ENCODE assay signal across 15 mouse cellular contexts in genomic region chr12:34334455-34335084, GRCm38 (mm10).
DNase-seq lines count a peak whose midpoint lies in the region; ATAC-seq and TF ChIP-seq lines count a peak whose summit lies in the region.
"Had no signal": no experiment of that assay in that cellular context is flagged by ENCODE, and none has a peak within 500 bp of the region (broad histone marks: within the 10 kb centered on the region; RNA-seq: fewer than 3 reads in every experiment).

No protein-coding gene starts in this region.

- TF ChIP-seq CTCF in forebrain, postnatal 0 days (IDR thresholded peaks at IDR 0.05; ENCODE audit: low read depth), result peak; percentile 59
- peak; percentile 59 for TF ChIP-seq CTCF in layer of hippocampus, adult 2 months (conservative IDR thresholded peaks at IDR 0.05)
- TF ChIP-seq CTCF in CH12.LX (conservative IDR thresholded peaks at IDR 0.05 in 1 of 2, IDR thresholded peaks at IDR 0.05 in 1 of 2; ENCODE audit: low read depth in 2 of 2, low read length in 2 of 2), result peak in 1 of 2 experiments; percentile 5; a peak in 1 of 4 replicates
- peak; percentile 30; the same call in 1 of the 2 replicates for TF ChIP-seq CTCF in cortical plate, adult 2 months (IDR thresholded peaks at IDR 0.05; ENCODE audit: extremely low read depth, insufficient read depth, low read length)

- H3K27ac ChIP-seq in forebrain, postnatal 0 days (ENCODE audit: low read depth, low read length), result no peak overlapping the region
- H3K27ac ChIP-seq in forebrain, embryonic 15.5 days (replicated peaks), result no peak overlapping the region
- H3K27ac ChIP-seq in layer of hippocampus, adult 2 months, result no peak overlapping the region
- no peak overlapping the region for H3K27ac ChIP-seq in CH12.LX (ENCODE audit: insufficient read depth, low read depth)
- no peak overlapping the region for H3K27ac ChIP-seq in cortical plate, adult 2 months (ENCODE audit: insufficient read depth, low read length)
- H3K27ac ChIP-seq: embryonic facial prominence, embryonic 15.5 days had no signal

- no peak overlapping the region for H3K9ac ChIP-seq in forebrain, postnatal 0 days
- H3K9ac ChIP-seq in forebrain, embryonic 15.5 days (replicated peaks), result no peak overlapping the region; the same call in 1 of the 2 replicates
- H3K9ac ChIP-seq in CH12.LX (ENCODE audit: insufficient read depth, low read depth), result no peak overlapping the region
- H3K9ac ChIP-seq: embryonic facial prominence, embryonic 15.5 days had no signal

- H3K79me2 ChIP-seq in CH12.LX (replicated peaks; ENCODE audit: control insufficient read depth, extremely low read depth, insufficient read depth, poor library complexity, severe bottlenecking), result no peaks in the 10 kb centered on the region

- no peak for TF ChIP-seq EP300 in CH12.LX (IDR thresholded peaks at IDR 0.05; ENCODE audit: low read length)

- no peak overlapping the region for H3K4me2 ChIP-seq in forebrain, postnatal 0 days (ENCODE audit: low read depth)
- no peak overlapping the region for H3K4me2 ChIP-seq in forebrain, embryonic 15.5 days (replicated peaks)
- H3K4me2 ChIP-seq in CH12.LX (ENCODE audit: insufficient read depth, low read depth, poor library complexity, severe bottlenecking), result no peak overlapping the region
- H3K4me2 ChIP-seq: embryonic facial prominence, embryonic 15.5 days; liver, embryonic 11.5 days had no signal

- no peaks in the 10 kb centered on the region for H3K27me3 ChIP-seq in forebrain, postnatal 0 days (ENCODE audit: insufficient read depth, low read length)
- H3K27me3 ChIP-seq in forebrain, embryonic 15.5 days, result no peaks in the 10 kb centered on the region
- H3K27me3 ChIP-seq in CH12.LX (replicated peaks), result no peaks in the 10 kb centered on the region
- H3K27me3 ChIP-seq: embryonic facial prominence, embryonic 15.5 days; megakaryocyte, embryonic 14.5 days had no signal

- no peak for TF ChIP-seq POLR2A in CH12.LX (IDR thresholded peaks at IDR 0.05; ENCODE audit: low read depth, low read length)
- no peak for TF ChIP-seq POLR2A in cortical plate, adult 2 months (IDR thresholded peaks at IDR 0.05; ENCODE audit: extremely low read depth, insufficient read depth, low read length)

- in situ Hi-C loops in CH12.LX (cut with MboI; ENCODE audit: low pct_ligation_motif_present, low pct_unique_long_range_greater_than_20kb, low sequenced_read_pairs), result no loop called here

- dilution Hi-C loops in CH12.LX (cut with MboI; ENCODE audit: extremely low pct_ligation_motif_present, extremely low pct_unique_long_range_greater_than_20kb, low sequenced_read_pairs), result no loop called here

- DNase-seq in forebrain, postnatal 0 days, result peak; percentile 41
- DNase-seq in layer of hippocampus, adult 2 months (ENCODE audit: low spot score in 2 of 2), result no peak
- no peak for DNase-seq in layer of hippocampus, adult 9-11 months
- no peak for DNase-seq in CH12.LX (ENCODE audit: extremely low read depth)
- no peak for DNase-seq in gastrocnemius, postnatal 4 days (ENCODE audit: low spot score in 2 of 2)
- no peak for DNase-seq in cerebellum, adult 11-12 months
- DNase-seq: cerebellum, postnatal 25 days; kidney, adult 18-20 months; kidney, postnatal 25 days; left cerebral cortex, postnatal 4 days had no signal

- WGBS in forebrain, postnatal 0 days, result 78% methylated on average over 4 of the region's 4 CpGs
- WGBS in forebrain, embryonic 15.5 days, result 80% methylated on average over 4 of the region's 4 CpGs

- H3K4me3 ChIP-seq in forebrain, postnatal 0 days (ENCODE audit: low read depth, low read length), result no peak overlapping the region
- H3K4me3 ChIP-seq in forebrain, embryonic 15.5 days, result no peak overlapping the region
- no peak overlapping the region for H3K4me3 ChIP-seq in layer of hippocampus, adult 2 months
- no peak overlapping the region for H3K4me3 ChIP-seq in CH12.LX (replicated peaks in 1 of 3; ENCODE audit: low read depth in 2 of 3, low read length in 2 of 3, poor library complexity in 1 of 3)
- no peak overlapping the region for H3K4me3 ChIP-seq in cortical plate, adult 2 months (ENCODE audit: insufficient read depth, low read length)
- H3K4me3 ChIP-seq: embryonic facial prominence, embryonic 15.5 days; megakaryocyte, embryonic 14.5 days had no signal

- peak; percentile 91 for ATAC-seq in forebrain, postnatal 0 days
- no peak for ATAC-seq in forebrain, embryonic 15.5 days (replicated peaks)

- TF ChIP-seq RAD21 in CH12.LX (IDR thresholded peaks at IDR 0.05; ENCODE audit: low read depth, low read length), result peak; percentile 12

- H3K4me1 ChIP-seq in forebrain, postnatal 0 days (ENCODE audit: insufficient read depth), result no peaks in the 10 kb centered on the region
- H3K4me1 ChIP-seq in forebrain, embryonic 15.5 days, result no peaks in the 10 kb centered on the region
- H3K4me1 ChIP-seq in CH12.LX (ENCODE audit: control insufficient read depth in 1 of 2, insufficient read depth in 2 of 2), result peaks cover 2 to 8% of the 10 kb centered on the region in 2 experiments; a peak in 1 of 4 replicates
- H3K4me1 ChIP-seq in cortical plate, adult 2 months (ENCODE audit: control insufficient read depth, insufficient read depth, low read length), result no peaks in the 10 kb centered on the region
- H3K4me1 ChIP-seq: embryonic facial prominence, embryonic 15.5 days had no signal

- no peaks in the 10 kb centered on the region for H3K36me3 ChIP-seq in forebrain, postnatal 0 days (ENCODE audit: insufficient read depth)
- no peaks in the 10 kb centered on the region for H3K36me3 ChIP-seq in forebrain, embryonic 15.5 days
- no peaks in the 10 kb centered on the region for H3K36me3 ChIP-seq in CH12.LX (replicated peaks in 1 of 2; ENCODE audit: control insufficient read depth in 1 of 2, insufficient read depth in 1 of 2, low read length in 1 of 2)
- H3K36me3 ChIP-seq: embryonic facial prominence, embryonic 15.5 days had no signal

- no peaks in the 10 kb centered on the region for H3K9me3 ChIP-seq in forebrain, postnatal 0 days (ENCODE audit: low read length)
- no peaks in the 10 kb centered on the region for H3K9me3 ChIP-seq in forebrain, embryonic 15.5 days
- no peaks in the 10 kb centered on the region for H3K9me3 ChIP-seq in CH12.LX (replicated peaks; ENCODE audit: low read length)
- H3K9me3 ChIP-seq: embryonic facial prominence, embryonic 15.5 days; megakaryocyte, embryonic 14.5 days had no signal

TF ChIP-seq in CH12.LX, 34 proteins besides CTCF, POLR2A, EP300 and RAD21:
- TF ChIP-seq ETS1 (conservative IDR thresholded peaks at IDR 0.05; ENCODE audit: low read depth, low read length) (no peak), POLR2AphosphoS2 (IDR thresholded peaks at IDR 0.05; ENCODE audit: low read depth, low read length) (no peak), ZKSCAN1 (IDR thresholded peaks at IDR 0.05; ENCODE audit: borderline replicate concordance, low read depth, low read length) (no peak), MAZ (IDR thresholded peaks at IDR 0.05; ENCODE audit: low read depth, low read length) (no peak), MAX (IDR thresholded peaks at IDR 0.05; ENCODE audit: low read length) (no peak), CHD2 (IDR thresholded peaks at IDR 0.05; ENCODE audit: low read length) (no peak), JUND (conservative IDR thresholded peaks at IDR 0.05; ENCODE audit: low read depth, low read length) (no peak), BHLHE40 (IDR thresholded peaks at IDR 0.05; ENCODE audit: low read depth, low read length) (no peak), E2F4 (IDR thresholded peaks at IDR 0.05; ENCODE audit: insufficient replicate concordance, low read depth, low read length) (no peak), USF1 (IDR thresholded peaks at IDR 0.05; ENCODE audit: low read depth, low read length) (no peak), JUN (IDR thresholded peaks at IDR 0.05; ENCODE audit: insufficient read depth, low read depth, low read length) (no peak), TBP (conservative IDR thresholded peaks at IDR 0.05; ENCODE audit: low read depth, low read length) (no peak), NELFE (IDR thresholded peaks at IDR 0.05; ENCODE audit: low read depth, low read length) (no peak)
